Mouse (Mus musculus): ENCODE data around the gene Adamts18. TPM values are rescaled to one million over a fixed set of nuclear protein-coding genes. Genes with fewer than 3 reads are reported as not detected.
"Not testable (repeated sequence)": the region's sequence is repeated elsewhere in the genome, so short reads cannot be mapped to it uniquely, and the experiment has no call there.

Gene Adamts18
- polyA plus RNA-seq, 1 experiment from 2014 or later = 6.3 TPM

DNA sequence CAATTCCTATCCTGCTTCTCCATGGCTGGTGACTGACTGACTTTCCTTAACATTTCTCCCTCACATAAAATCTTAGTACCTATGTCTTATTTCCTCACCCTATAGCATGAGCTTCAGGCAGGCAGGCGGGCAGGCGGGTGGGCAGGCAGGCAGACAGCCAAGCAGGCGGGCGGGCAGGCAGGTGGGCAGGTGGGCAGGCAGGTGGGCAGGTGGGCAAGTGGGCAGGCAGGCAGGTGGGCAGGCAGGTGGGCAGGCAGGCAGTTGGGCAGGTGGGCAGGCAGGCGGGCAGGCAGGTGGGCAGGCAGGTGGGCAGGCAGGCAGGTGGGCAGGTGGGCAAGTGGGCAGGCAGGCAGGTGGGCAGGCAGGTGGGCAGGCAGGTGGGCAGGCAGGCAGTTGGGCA lies 48.0 kb downstream of the Adamts18 start:
- not testable (repeated sequence) for H3K4me2 ChIP-seq; H3K36me3 ChIP-seq; H3K9me3 ChIP-seq; H3K27ac ChIP-seq; H3K27me3 ChIP-seq; ATAC-seq (ENCODE audit: insufficient number of reproducible peaks, insufficient read depth, low FRiP score, low TSS enrichment, low read depth); H3K4me3 ChIP-seq (replicated peaks); H3K9ac ChIP-seq (replicated peaks)
- WGBS = no CpG with 5 or more reads among the region's 5 CpGs
- peaks cover 15% of the 10 kb centered on the region for H3K4me1 ChIP-seq (replicated peaks)

GRCm38 (mm10) chr8:113799550-113799949 lies 49.0 kb downstream of the Adamts18 start:
- Histone ChIP-seq H3K27me3 (no peaks in the 10 kb centered on the region), H3K4me3 (replicated peaks) (no peak overlapping the region), H3K9me3 (no peaks in the 10 kb centered on the region), H3K27ac (no peak overlapping the region), H3K36me3 (no peaks in the 10 kb centered on the region), H3K4me1 (replicated peaks) (peaks cover 11% of the 10 kb centered on the region), H3K9ac (replicated peaks) (no peak overlapping the region), H3K4me2 (no peak overlapping the region)
- no CpG with 5 or more reads among the region's 5 CpGs for WGBS
- ATAC-seq (ENCODE audit: insufficient number of reproducible peaks, insufficient read depth, low FRiP score, low TSS enrichment, low read depth) = no peak

- Histone ChIP-seq H3K4me1 (replicated peaks) (no peaks in the 10 kb centered on the region), H3K9ac (replicated peaks) (no peak overlapping the region), H3K27me3 (no peaks in the 10 kb centered on the region), H3K27ac (no peak overlapping the region), H3K9me3 (no peaks in the 10 kb centered on the region), H3K4me3 (replicated peaks) (no peak overlapping the region), H3K4me2 (no peak overlapping the region), H3K36me3 (no peaks in the 10 kb centered on the region)
- ATAC-seq (ENCODE audit: insufficient number of reproducible peaks, insufficient read depth, low FRiP score, low TSS enrichment, low read depth) = no peak
- no CpG with 5 or more reads among the region's 13 CpGs for WGBS
Measured at GRCm38 (mm10) chr8:113791856-113792255, 56.7 kb downstream of the Adamts18 start.

GRCm38 (mm10) chr8:113791061-113791460 lies 57.5 kb downstream of the Adamts18 start:
- Histone ChIP-seq H3K4me2 (no peak overlapping the region), H3K27me3 (no peaks in the 10 kb centered on the region), H3K9ac (replicated peaks) (no peak overlapping the region), H3K36me3 (no peaks in the 10 kb centered on the region), H3K27ac (no peak overlapping the region), H3K4me1 (replicated peaks) (no peaks in the 10 kb centered on the region), H3K9me3 (no peaks in the 10 kb centered on the region), H3K4me3 (replicated peaks) (no peak overlapping the region)
- no peak for ATAC-seq (ENCODE audit: insufficient number of reproducible peaks, insufficient read depth, low FRiP score, low TSS enrichment, low read depth)
- WGBS = no CpG with 5 or more reads among the region's 3 CpGs

DNA sequence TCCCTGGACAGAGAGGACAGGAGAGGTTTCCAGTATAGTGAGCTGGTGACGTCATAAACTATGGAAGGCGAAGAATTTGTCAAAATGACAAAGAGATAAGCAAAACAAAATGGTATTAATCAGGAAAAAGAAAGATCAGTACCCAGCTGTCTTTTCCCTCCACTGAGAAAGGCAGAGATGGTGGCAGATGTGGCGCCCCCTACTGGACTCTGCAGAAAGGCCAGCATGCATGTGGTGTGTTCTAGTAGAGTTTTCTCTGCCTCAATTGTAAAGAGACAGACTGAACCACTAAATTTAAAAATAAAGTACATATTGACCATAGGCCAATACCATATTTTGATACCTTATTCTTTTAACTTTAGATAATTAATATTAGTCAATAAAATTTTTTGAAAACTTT lies 64.8 kb downstream of the Adamts18 start:
- ATAC-seq (ENCODE audit: insufficient number of reproducible peaks, insufficient read depth, low FRiP score, low TSS enrichment, low read depth) = no peak
- no CpG with 5 or more reads among the region's 3 CpGs for WGBS
- H3K27ac ChIP-seq = no peak overlapping the region
- H3K9ac ChIP-seq (replicated peaks) = no peak overlapping the region
- no peaks in the 10 kb centered on the region for H3K4me1 ChIP-seq (replicated peaks)
- H3K4me3 ChIP-seq (replicated peaks) = no peak overlapping the region
- no peak overlapping the region for H3K4me2 ChIP-seq
- no peaks in the 10 kb centered on the region for H3K36me3 ChIP-seq
- H3K9me3 ChIP-seq = no peaks in the 10 kb centered on the region
- H3K27me3 ChIP-seq = peaks cover 3% of the 10 kb centered on the region; the same call in 1 of the 2 replicates

DNA sequence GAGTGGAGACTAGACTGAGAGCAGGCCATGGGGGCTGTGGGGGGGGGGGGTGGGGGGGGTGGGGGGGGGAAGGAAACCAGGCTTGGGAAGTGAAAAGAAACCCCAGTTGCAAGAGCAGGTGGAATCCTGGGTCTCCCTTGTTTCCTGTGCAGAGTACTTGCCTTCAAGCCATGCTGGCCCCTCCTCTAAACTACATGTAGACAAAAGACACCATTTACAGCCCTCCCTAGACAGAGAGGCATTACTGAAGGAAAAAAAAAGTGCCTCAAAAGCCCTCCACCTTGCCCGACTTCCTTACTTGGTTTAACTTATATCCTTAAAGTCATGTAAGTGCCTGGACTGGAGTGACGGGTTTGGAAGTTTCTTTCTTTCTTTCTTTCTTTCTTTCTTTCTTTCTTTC lies 67.0 kb downstream of the Adamts18 start:
- no peak overlapping the region for H3K4me2 ChIP-seq
- no peaks in the 10 kb centered on the region for H3K4me1 ChIP-seq (replicated peaks)
- H3K4me3 ChIP-seq (replicated peaks) = no peak overlapping the region
- WGBS = 55% methylated on average over 2 of the region's 2 CpGs
- no peak overlapping the region for H3K9ac ChIP-seq (replicated peaks)
- no peaks in the 10 kb centered on the region for H3K9me3 ChIP-seq
- peaks cover 7% of the 10 kb centered on the region; the same call in 1 of the 2 replicates for H3K27me3 ChIP-seq
- no peak for ATAC-seq (ENCODE audit: insufficient number of reproducible peaks, insufficient read depth, low FRiP score, low TSS enrichment, low read depth)
- no peaks in the 10 kb centered on the region for H3K36me3 ChIP-seq
- H3K27ac ChIP-seq = no peak overlapping the region

GRCm38 (mm10) chr8:113775361-113775760 lies 73.2 kb downstream of the Adamts18 start:
- H3K9me3 ChIP-seq = no peaks in the 10 kb centered on the region
- no peak overlapping the region for H3K4me3 ChIP-seq (replicated peaks)
- H3K27me3 ChIP-seq = 0 out of 2 replicates have a peak, but pooled peaks cover 5% of the 10 kb centered on the region
- H3K36me3 ChIP-seq = no peaks in the 10 kb centered on the region
- H3K4me1 ChIP-seq (replicated peaks) = no peaks in the 10 kb centered on the region
- ATAC-seq (ENCODE audit: insufficient number of reproducible peaks, insufficient read depth, low FRiP score, low TSS enrichment, low read depth) = no peak
- no peak overlapping the region for H3K27ac ChIP-seq
- no peak overlapping the region for H3K4me2 ChIP-seq
- H3K9ac ChIP-seq (replicated peaks) = no peak overlapping the region
- WGBS = 82% methylated on average over 6 of the region's 6 CpGs

GRCm38 (mm10) chr8:113768861-113769410 lies 79.6 kb downstream of the Adamts18 start:
- ATAC-seq (ENCODE audit: insufficient number of reproducible peaks, insufficient read depth, low FRiP score, low TSS enrichment, low read depth) = no peak
- 74% methylated on average over 8 of the region's 8 CpGs for WGBS
- no peaks in the 10 kb centered on the region for H3K9me3 ChIP-seq
- H3K9ac ChIP-seq (replicated peaks) = no peak overlapping the region
- no peaks in the 10 kb centered on the region for H3K36me3 ChIP-seq
- no peak overlapping the region for H3K4me3 ChIP-seq (replicated peaks)
- no peaks in the 10 kb centered on the region for H3K4me1 ChIP-seq (replicated peaks)
- H3K27me3 ChIP-seq = peaks cover 4% of the 10 kb centered on the region; the same call in 1 of the 2 replicates
- H3K27ac ChIP-seq = no peak overlapping the region
- H3K4me2 ChIP-seq = no peak overlapping the region

- Histone ChIP-seq H3K36me3 (no peaks in the 10 kb centered on the region), H3K4me3 (replicated peaks) (no peak overlapping the region), H3K4me1 (replicated peaks) (0 out of 2 replicates have a peak, but pooled peaks cover 8% of the 10 kb centered on the region), H3K9ac (replicated peaks) (no peak overlapping the region), H3K9me3 (no peaks in the 10 kb centered on the region), H3K27me3 (peaks cover 9% of the 10 kb centered on the region; the same call in 1 of the 2 replicates), H3K4me2 (no peak overlapping the region), H3K27ac (no peak overlapping the region)
- no peak for ATAC-seq (ENCODE audit: insufficient number of reproducible peaks, insufficient read depth, low FRiP score, low TSS enrichment, low read depth)
- 63% methylated on average over 4 of the region's 4 CpGs for WGBS
Measured at GRCm38 (mm10) chr8:113765121-113765520, 83.4 kb downstream of the Adamts18 start.

DNA sequence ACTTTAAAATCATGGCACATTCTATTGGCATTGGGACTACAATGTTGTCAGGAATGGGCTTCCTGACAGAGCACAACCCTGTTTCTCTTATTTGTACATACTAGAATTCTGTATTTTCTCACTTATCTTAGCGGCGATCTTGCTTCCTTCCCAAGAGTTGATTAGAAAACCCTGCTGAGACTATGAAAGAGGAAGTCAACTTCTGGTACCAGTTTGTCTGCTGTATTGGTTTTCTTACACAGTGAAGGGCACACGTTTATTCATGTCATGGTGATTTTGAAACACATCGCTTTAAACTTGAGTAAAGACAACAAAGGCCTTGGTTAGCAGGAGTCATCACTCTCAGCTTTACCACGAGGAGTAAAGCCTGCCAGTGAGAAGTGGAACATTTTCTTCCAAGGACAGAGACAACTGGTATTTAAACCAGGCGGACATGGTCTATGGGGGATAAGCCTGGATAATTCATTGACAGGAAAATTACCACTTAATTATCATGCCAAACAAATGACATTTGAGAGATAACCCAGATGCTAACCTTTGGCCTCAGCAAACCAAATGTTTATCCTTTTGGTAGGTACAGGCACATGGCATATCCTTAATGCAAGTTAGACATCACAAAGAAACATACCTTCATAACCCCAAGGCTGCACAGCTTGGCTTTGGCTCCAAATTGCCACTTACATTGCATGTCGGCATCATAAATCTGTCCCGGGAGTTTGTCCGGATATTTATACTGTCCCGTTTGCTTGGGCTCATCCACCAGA lies 84.8 kb downstream of the Adamts18 start:
- Histone ChIP-seq H3K4me1 (replicated peaks) (0 out of 2 replicates have a peak, but pooled peaks cover 8% of the 10 kb centered on the region), H3K36me3 (no peaks in the 10 kb centered on the region), H3K27ac (no peak overlapping the region), H3K4me2 (no peak overlapping the region), H3K27me3 (peaks cover 9% of the 10 kb centered on the region; the same call in 1 of the 2 replicates), H3K4me3 (replicated peaks) (no peak overlapping the region), H3K9ac (replicated peaks) (no peak overlapping the region), H3K9me3 (no peaks in the 10 kb centered on the region)
- no peak for ATAC-seq (ENCODE audit: insufficient number of reproducible peaks, insufficient read depth, low FRiP score, low TSS enrichment, low read depth)
- WGBS = 42% methylated on average over 10 of the region's 10 CpGs

- Histone ChIP-seq H3K4me1 (replicated peaks) (0 out of 2 replicates have a peak, but pooled peaks cover 8% of the 10 kb centered on the region), H3K9ac (replicated peaks) (no peak overlapping the region), H3K36me3 (no peaks in the 10 kb centered on the region), H3K4me3 (replicated peaks) (no peak overlapping the region), H3K27ac (no peak overlapping the region), H3K9me3 (no peaks in the 10 kb centered on the region), H3K27me3 (peaks cover 9% of the 10 kb centered on the region; the same call in 1 of the 2 replicates), H3K4me2 (no peak overlapping the region)
- WGBS = 41% methylated on average over 6 of the region's 6 CpGs
- ATAC-seq (ENCODE audit: insufficient number of reproducible peaks, insufficient read depth, low FRiP score, low TSS enrichment, low read depth) = no peak
Measured at GRCm38 (mm10) chr8:113762101-113762500, 86.4 kb downstream of the Adamts18 start.
